Mouse (Mus musculus) kidney, embryonic 15.5 days (tissue): ENCODE data around the gene Prss27. TPM values are rescaled to one million over a fixed set of nuclear protein-coding genes. Genes with fewer than 3 reads are reported as not detected.

Experiments
- ATAC-seq: fragments of 200-750 bp; cut with Nextera tagmentation; replicated peaks from 2 replicates; pipeline ENCODE4 v1.8.0; 2017; ENCODE audit warnings: moderate TSS enrichment; ENCODE audit not compliant: low FRiP score
- H3K27ac ChIP-seq: fragments of 300-500 bp; sonication (generic); 2 replicates; pipeline ENCODE4 v1.5.1; 2015; ENCODE audit warnings: mild to moderate bottlenecking, inconsistent platforms
- H3K27me3 ChIP-seq: fragments of 300-500 bp; sonication (generic); 2 replicates; pipeline ENCODE4 v1.6.1; 2015; ENCODE audit warnings: inconsistent platforms
- H3K36me3 ChIP-seq: fragments of 300-500 bp; sonication (generic); 2 replicates; pipeline ENCODE4 v1.6.1; 2015; ENCODE audit warnings: inconsistent platforms
- H3K4me1 ChIP-seq: fragments of 300-500 bp; sonication (generic); 2 replicates; pipeline ENCODE4 v1.6.1; 2015; ENCODE audit warnings: inconsistent platforms
- H3K4me2 ChIP-seq: fragments of 300-500 bp; sonication (generic); 2 replicates; pipeline ENCODE4 v1.6.1; 2015; ENCODE audit warnings: moderate library complexity, mild to moderate bottlenecking, inconsistent platforms
- H3K4me3 ChIP-seq: fragments of 300-500 bp; sonication (generic); replicated peaks from 2 replicates; pipeline ENCODE4 v1.5.1; 2015; ENCODE audit warnings: mild to moderate bottlenecking, inconsistent platforms
- H3K9ac ChIP-seq: fragments of 300-500 bp; sonication (generic); 2 replicates; pipeline ENCODE4 v1.6.1; 2015; ENCODE audit warnings: mild to moderate bottlenecking, inconsistent platforms
- H3K9me3 ChIP-seq: fragments of 300-500 bp; sonication (generic); replicated peaks from 2 replicates; pipeline ENCODE4 v1.6.1; 2016; ENCODE audit warnings: inconsistent platforms
- WGBS: fragments of 180-500 bp; shearing (Covaris S2); methylation state at CpG from one replicate; pipeline ENCODE4 v1.1.7; 2015; ENCODE audit warnings: mixed read lengths; 5-methylcytosine and 5-hydroxymethylcytosine counted together
- polyA plus RNA-seq: library from polyadenylated mRNA; unstranded; fragments of >200 nt; fragmentation: Nextera tagmentation; extraction: Ambion mirVana; gene quantifications from 2 replicates; pipeline ENCODE4 v1.2.1, GENCODE M21; 2015

Prss27 gene
- polyA plus RNA-seq, 1 experiment from 2014 or later = 0.29 TPM

DNA sequence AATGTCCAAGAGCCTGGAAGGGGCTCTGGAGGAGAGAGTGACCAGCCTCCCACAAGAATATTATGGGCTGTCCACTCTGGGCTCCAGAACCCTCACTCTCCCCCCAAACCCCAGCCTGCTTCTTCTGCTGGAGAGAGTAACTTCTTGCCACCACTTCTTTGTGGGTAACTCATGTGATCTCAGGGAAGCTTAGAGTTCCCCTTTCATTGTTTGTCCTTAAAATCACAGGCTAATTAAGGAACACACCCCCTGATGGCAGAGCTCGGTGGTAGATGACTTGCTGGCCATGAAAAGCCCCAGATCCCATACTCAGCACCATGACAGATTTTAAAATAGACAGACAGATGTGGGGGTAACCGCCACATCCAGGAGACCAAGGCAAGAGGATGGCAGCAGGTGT is 31.0 kb upstream of the Prss27 start:
- no peak overlapping the region for H3K27ac ChIP-seq
- no peak overlapping the region for H3K9ac ChIP-seq
- H3K4me1 ChIP-seq = no peaks in the 10 kb centered on the region
- H3K4me2 ChIP-seq = no peak overlapping the region
- WGBS = 50% methylated on average over 2 of the region's 2 CpGs
- no peaks in the 10 kb centered on the region for H3K36me3 ChIP-seq
- no peaks in the 10 kb centered on the region for H3K9me3 ChIP-seq
- H3K27me3 ChIP-seq = no peaks in the 10 kb centered on the region; the same call in 1 of the 2 replicates
- no peak overlapping the region for H3K4me3 ChIP-seq
- no peak for ATAC-seq

DNA sequence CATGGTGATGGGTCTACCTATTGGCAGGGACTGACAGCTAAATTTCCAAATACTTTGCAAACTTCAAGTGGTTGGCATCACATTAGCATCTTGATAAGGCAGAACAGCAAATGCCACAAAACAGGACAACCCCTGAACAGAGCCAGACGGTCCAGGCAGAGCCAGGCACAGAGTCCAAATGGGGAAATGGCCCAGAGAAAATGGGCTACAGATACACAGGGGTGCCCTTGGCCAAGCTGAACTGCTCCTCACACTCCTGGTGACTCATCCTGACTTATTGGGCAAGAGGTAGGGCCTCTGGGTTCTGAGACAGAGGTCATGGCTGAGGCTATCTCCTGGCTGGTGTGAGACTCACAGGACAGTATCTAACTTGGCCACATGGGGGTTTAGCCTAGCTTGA is 30.6 kb upstream of the Prss27 start:
- Histone ChIP-seq H3K9me3 (no peaks in the 10 kb centered on the region), H3K27ac (no peak overlapping the region), H3K27me3 (no peaks in the 10 kb centered on the region; the same call in 1 of the 2 replicates), H3K9ac (no peak overlapping the region), H3K4me1 (no peaks in the 10 kb centered on the region), H3K4me3 (no peak overlapping the region), H3K4me2 (no peak overlapping the region), H3K36me3 (no peaks in the 10 kb centered on the region)
- WGBS = 81% methylated on average over 1 of the region's 1 CpGs
- ATAC-seq = no peak

DNA sequence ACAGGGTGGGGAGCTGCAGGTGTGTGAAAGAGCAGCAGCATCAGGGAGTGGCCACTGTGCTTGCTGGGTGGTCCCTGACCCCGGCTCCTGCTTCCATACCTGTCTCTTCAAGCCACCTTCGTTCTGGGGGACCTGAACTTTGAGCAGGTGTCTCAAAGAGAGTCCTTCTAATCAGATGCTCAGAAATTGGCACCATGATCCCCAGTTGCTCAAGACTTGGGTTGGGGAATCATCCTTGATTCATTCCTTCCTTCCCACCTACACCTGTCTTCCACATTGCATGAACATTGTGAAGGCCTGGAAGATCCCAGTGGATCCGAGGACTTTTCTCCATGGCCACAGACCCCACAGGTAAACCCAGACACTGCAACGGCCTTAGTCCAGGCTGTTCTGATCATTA is 29.8 kb upstream of the Prss27 start:
- Histone ChIP-seq H3K36me3 (no peaks in the 10 kb centered on the region), H3K4me2 (no peak overlapping the region), H3K9ac (no peak overlapping the region), H3K27me3 (no peaks in the 10 kb centered on the region; the same call in 1 of the 2 replicates), H3K9me3 (no peaks in the 10 kb centered on the region), H3K27ac (no peak overlapping the region), H3K4me1 (no peaks in the 10 kb centered on the region), H3K4me3 (no peak overlapping the region)
- ATAC-seq = no peak
- WGBS = 83% methylated on average over 4 of the region's 4 CpGs

DNA sequence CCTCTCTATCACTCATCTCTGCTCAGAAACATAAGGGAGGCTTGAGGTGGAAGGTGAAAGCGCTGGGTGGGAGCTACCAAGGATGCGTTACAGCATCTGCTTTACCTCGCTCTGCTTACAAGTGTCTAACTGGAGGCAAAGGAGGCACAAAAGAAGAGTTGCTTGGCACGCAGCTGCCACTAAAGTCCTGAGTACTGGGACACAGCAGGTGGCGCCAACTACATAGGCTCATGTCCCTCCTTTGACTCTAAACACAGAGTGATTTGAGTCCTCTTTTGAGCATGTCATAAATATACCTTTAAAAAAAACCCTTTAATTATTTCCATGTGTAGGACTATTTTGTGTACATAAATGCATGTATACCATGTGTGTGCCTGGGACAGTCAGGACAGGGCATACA is 28.3 kb upstream of the Prss27 start:
- WGBS = 54% methylated on average over 5 of the region's 5 CpGs
- Histone ChIP-seq H3K36me3 (no peaks in the 10 kb centered on the region), H3K4me2 (no peak overlapping the region), H3K9ac (no peak overlapping the region), H3K27ac (no peak overlapping the region), H3K4me3 (no peak overlapping the region), H3K4me1 (no peaks in the 10 kb centered on the region), H3K27me3 (no peaks in the 10 kb centered on the region; the same call in 1 of the 2 replicates), H3K9me3 (no peaks in the 10 kb centered on the region)
- ATAC-seq = no peak

DNA sequence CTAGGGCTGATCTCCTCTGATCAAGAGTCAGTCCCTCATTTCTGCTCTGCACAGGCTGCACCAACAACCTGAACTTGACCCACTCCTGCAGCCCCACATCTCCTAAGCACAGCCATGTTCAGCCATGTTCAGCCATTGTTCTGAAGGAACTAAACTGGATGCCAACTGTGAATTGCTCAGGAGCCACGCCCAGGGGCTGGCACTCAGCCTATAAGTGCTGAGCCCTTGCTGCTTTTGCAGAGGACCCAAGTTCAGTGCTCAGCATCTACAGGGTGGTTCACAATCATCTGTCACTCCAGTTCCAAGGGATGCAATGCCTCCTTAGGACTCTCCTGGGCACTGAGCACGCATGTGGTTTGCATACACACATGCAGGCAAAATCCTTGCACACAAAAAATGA is 25.0 kb upstream of the Prss27 start:
- H3K4me1 ChIP-seq = no peaks in the 10 kb centered on the region
- no peak for ATAC-seq
- H3K9ac ChIP-seq = no peak overlapping the region
- H3K36me3 ChIP-seq = no peaks in the 10 kb centered on the region
- H3K9me3 ChIP-seq = no peaks in the 10 kb centered on the region
- no peak overlapping the region for H3K27ac ChIP-seq
- H3K27me3 ChIP-seq = no peaks in the 10 kb centered on the region; the same call in 1 of the 2 replicates
- H3K4me3 ChIP-seq = no peak overlapping the region
- WGBS = 91% methylated on average over 2 of the region's 2 CpGs
- H3K4me2 ChIP-seq = no peak overlapping the region

DNA sequence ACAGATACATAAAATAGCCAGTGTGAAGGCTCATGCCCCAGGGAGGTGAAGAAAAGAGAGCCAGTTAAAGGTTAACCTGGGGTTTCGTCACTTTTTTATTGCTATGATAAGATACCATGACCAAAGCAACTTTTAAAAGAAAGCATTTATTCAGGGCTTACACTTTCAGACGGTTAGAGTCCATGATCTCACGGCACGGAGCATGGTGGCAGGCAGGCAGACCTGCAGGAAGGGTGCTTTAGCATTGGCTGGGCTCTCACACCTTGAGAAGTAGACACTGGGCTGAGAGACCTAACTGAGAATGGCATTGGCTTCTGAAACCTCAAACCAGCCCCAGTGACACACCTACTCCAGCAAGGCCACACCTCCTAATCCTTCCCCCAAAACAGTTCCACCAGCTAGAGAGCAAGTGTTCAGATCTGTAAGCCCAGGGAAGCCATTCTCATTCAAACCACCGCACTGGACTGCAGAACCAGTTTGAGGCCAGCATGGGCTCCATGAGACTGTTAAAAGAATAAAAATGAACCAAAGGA is 23.4 kb upstream of the Prss27 start:
- H3K4me1 ChIP-seq = no peaks in the 10 kb centered on the region
- no peaks in the 10 kb centered on the region for H3K27me3 ChIP-seq
- no peak overlapping the region for H3K27ac ChIP-seq
- no peak for ATAC-seq
- WGBS = 86% methylated on average over 5 of the region's 5 CpGs
- H3K36me3 ChIP-seq = no peaks in the 10 kb centered on the region
- no peak overlapping the region for H3K4me3 ChIP-seq
- no peak overlapping the region for H3K4me2 ChIP-seq
- H3K9me3 ChIP-seq = no peaks in the 10 kb centered on the region
- H3K9ac ChIP-seq = no peak overlapping the region

DNA sequence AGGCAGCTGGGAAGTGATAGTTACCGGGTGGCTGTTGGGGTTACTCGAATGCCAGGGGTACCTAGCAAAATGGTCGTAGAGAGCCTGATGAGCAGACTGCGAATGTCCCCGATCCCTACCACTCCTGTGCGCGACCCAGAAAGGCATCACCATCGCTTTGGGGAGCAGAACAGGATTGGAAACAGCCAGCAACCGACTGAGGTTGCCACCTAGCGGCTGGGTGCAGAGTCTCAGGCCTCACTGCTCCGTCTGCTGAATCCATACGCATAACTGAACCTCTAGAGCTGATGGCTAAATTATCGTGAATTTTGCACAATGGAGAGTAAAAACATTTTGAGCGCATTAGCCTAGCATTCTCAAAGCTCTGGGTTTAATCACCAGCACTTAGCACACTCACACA is 22.2 kb upstream of the Prss27 start:
- WGBS = 35% methylated on average over 14 of the region's 14 CpGs
- Histone ChIP-seq H3K4me1 (no peaks in the 10 kb centered on the region), H3K4me2 (no peak overlapping the region), H3K36me3 (no peaks in the 10 kb centered on the region), H3K27me3 (no peaks in the 10 kb centered on the region), H3K9ac (no peak overlapping the region), H3K4me3 (no peak overlapping the region), H3K27ac (no peak overlapping the region), H3K9me3 (no peaks in the 10 kb centered on the region)
- no peak for ATAC-seq

DNA sequence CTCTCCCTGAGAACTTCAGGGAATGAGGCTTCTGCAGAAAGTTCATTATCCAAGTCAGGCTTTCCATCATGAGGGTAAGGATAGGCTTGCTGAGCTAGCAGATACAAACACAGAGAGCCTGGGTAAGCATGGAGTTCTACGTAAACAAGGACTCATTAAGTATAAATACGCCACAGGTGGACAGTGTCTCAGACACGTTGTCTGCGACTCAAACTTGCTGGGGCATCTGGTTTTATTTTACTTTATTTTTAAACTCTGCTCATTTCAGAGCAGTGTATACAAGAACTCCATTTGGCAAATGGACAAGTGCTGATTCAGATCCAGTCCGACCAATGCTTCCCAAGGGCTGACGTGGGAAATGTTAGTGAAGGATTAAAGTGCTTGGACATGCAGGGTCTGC is 17.2 kb upstream of the Prss27 start:
- Histone ChIP-seq H3K27me3 (no peaks in the 10 kb centered on the region), H3K9me3 (no peaks in the 10 kb centered on the region), H3K27ac (no peak overlapping the region), H3K9ac (no peak overlapping the region), H3K4me3 (no peak overlapping the region), H3K4me1 (no peaks in the 10 kb centered on the region), H3K36me3 (no peaks in the 10 kb centered on the region), H3K4me2 (no peak overlapping the region)
- 69% methylated on average over 6 of the region's 6 CpGs for WGBS
- no peak for ATAC-seq

DNA sequence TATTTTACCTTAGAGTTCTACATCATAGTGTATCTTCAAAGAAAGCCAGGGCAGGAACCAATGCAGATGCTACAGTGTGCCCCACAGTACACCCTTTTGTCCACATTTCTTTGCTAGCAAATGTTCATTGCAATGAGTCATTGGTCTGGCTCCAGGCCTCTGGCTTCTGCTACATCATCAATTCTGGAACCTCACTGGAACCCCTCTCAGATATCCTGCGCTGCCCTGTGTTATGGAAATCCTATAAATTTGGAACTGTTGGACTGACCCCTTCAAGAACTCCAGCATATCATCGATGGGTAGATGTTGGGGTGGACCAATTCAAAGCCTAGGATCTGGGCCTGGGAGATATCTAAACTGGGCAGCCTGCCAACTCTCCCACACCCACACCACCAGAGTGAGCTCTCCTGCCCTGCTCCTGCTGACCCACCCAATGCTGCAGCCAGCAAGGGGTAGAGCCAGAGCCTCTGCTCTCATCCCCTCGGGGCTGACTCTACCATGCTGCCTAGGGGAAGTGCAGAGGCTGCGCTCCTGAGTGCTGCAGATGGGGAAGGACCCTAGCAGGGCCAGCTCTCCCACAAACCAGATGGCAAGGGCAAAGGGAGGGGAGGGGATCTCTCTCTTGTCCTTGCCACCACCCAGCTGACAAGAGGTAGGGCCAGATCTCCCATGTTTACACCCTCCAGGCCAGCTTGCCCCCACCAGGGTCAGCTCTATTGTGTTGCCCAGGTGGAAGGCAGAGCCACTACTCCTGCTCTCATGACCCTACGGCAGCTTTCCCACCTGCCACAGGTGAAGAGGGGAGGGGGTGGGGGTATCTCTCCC is 16.4 kb upstream of the Prss27 start:
- WGBS = 63% methylated on average over 5 of the region's 5 CpGs
- Histone ChIP-seq H3K4me3 (no peak overlapping the region), H3K27me3 (no peaks in the 10 kb centered on the region), H3K36me3 (no peaks in the 10 kb centered on the region), H3K27ac (no peak overlapping the region), H3K9ac (no peak overlapping the region), H3K9me3 (no peaks in the 10 kb centered on the region), H3K4me2 (no peak overlapping the region), H3K4me1 (no peaks in the 10 kb centered on the region)
- peak; percentile 22; the same call in 1 of the 2 replicates for ATAC-seq

DNA sequence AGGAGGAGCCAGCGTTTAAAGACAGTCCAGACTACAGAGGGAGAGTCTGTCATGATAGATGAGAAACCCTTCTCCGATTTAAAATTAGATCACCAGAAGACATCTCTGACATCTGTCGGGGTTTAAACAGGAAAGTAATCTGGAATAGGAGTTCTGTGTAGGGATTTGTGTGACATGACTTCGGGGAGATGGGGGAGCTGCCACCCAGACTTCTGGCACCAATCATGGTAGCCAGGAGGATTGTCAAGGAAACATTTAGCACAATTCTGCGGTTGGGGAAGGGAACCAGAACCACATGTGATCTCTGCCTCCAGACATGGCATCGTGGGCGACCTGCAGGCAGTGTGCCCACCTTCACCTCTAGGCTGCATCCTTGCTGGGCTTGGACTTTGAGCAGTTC is 8.5 kb upstream of the Prss27 start:
- H3K27ac ChIP-seq = no peak overlapping the region
- H3K9ac ChIP-seq = no peak overlapping the region
- ATAC-seq = no peak
- no peaks in the 10 kb centered on the region for H3K4me1 ChIP-seq
- no peaks in the 10 kb centered on the region for H3K9me3 ChIP-seq
- H3K36me3 ChIP-seq = no peaks in the 10 kb centered on the region
- WGBS = 85% methylated on average over 7 of the region's 7 CpGs
- H3K4me2 ChIP-seq = no peak overlapping the region
- no peak overlapping the region for H3K4me3 ChIP-seq
- H3K27me3 ChIP-seq = no peaks in the 10 kb centered on the region

DNA sequence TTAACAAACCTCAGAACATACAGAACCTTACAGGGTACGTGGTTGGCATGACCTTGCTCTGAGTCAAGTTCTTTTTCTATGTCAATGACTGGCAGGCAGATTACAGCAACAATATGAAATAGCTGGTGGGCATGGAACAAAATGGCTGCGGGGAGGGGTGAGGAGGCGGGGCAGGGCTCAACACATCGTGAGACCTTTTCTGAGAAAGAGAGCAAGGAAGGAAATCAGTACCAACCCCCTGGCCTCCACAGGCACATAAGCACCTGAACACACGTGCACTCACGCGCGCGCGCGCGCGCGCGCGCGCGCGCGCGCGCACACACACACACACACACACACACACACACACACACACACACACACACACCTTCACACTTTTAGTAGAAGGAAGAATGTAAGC is 7.4 kb upstream of the Prss27 start:
- 89% methylated on average over 22 of the region's 22 CpGs for WGBS
- H3K9me3 ChIP-seq = no peaks in the 10 kb centered on the region
- ATAC-seq = no peak

DNA sequence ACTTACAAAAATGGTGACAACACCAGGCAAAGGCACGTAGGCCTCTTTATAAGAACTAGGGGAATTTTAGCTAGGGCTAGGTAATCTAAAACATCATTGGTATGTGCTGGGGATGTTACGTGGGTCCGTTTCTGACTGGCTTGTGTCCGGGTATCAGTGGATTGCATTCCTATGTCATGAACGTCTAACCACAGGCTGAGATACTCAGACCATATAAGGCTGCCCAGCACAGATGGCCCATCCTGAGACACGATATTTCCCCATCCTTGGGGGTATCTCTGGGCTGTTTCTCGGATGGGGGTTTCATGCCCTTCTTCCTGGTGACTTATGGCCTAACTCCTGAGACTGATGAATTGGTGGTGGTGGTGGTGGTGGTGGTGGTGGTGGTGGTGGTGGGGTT is 2.9 kb upstream of the Prss27 start:
- 82% methylated on average over 7 of the region's 7 CpGs for WGBS
- H3K9me3 ChIP-seq = no peaks in the 10 kb centered on the region
- ATAC-seq = no peak
- no peaks in the 10 kb centered on the region for H3K4me1 ChIP-seq
- no peak overlapping the region for H3K27ac ChIP-seq
- no peaks in the 10 kb centered on the region for H3K27me3 ChIP-seq
- no peak overlapping the region for H3K4me2 ChIP-seq
- H3K36me3 ChIP-seq = no peaks in the 10 kb centered on the region
- H3K9ac ChIP-seq = no peak overlapping the region
- H3K4me3 ChIP-seq = no peak overlapping the region

More for the DNA sequence above, 7.4 kb upstream of the Prss27 start:
- no peak overlapping the region for H3K27ac ChIP-seq
- H3K36me3 ChIP-seq = no peaks in the 10 kb centered on the region
- no peak overlapping the region for H3K4me3 ChIP-seq
- H3K27me3 ChIP-seq = no peaks in the 10 kb centered on the region
- no peaks in the 10 kb centered on the region for H3K4me1 ChIP-seq
- no peak overlapping the region for H3K4me2 ChIP-seq
- no peak overlapping the region for H3K9ac ChIP-seq
